ENCODE assay signal across 8 mouse cellular contexts in the genomic region with DNA sequence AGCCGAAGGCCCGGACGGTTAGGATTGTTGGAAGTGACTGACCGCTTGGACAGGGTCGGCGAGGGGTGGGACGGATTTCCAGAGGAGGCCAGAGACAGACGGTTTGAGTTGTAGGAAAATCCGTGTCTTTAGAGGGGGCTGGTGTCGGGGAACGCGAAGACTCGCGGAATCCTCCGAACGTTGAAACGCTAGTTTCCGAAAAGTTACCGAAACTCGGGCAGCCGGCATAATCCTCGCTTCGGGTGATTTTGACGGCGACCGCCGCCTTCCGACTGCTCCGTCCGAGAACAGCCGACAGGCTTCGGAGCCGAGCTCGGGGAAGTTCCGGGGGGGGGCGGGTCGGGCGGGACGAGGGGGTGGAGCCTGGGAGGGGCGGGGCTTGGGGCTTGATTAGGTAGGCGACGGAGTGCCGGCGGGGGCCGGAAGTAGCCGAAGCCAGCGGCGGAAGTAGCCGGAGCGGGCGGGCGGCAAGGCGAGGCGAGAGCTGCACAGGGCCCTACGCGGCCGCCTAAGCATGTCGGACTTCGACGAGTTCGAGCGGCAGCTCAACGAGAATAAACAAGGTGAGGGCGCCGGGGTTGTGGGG. TPM values are rescaled to one million over a fixed set of nuclear protein-coding genes. Genes with fewer than 3 reads are reported as not detected.
DNase-seq lines count a peak whose midpoint lies in the region; ATAC-seq and TF ChIP-seq lines count a peak whose summit lies in the region.

A gene (plus strand): TSS at position 370 of the 586 bp plus-strand sequence.

- peak within 1 kb of the TSS; percentile 73 for H3K4me2 ChIP-seq in kidney, embryonic 14.5 days (replicated peaks; ENCODE audit: low read depth, low read length)

- H3K27me3 ChIP-seq in C2C12 (ENCODE audit: control insufficient read depth, insufficient read depth, insufficient read length) = peaks cover 3% of the 10 kb centered on the region
- 0 out of 2 replicates have a peak, but pooled peaks cover 2% of the 10 kb centered on the region for H3K27me3 ChIP-seq in kidney, embryonic 14.5 days (ENCODE audit: control insufficient read depth, insufficient read depth, low read length)

- H3K4me3 ChIP-seq in C2C12 (ENCODE audit: insufficient read depth, poor library complexity, severe bottlenecking) = peak within 1 kb of the TSS; percentile 75
- H3K4me3 ChIP-seq in kidney, embryonic 14.5 days (ENCODE audit: low read length) = peak within 1 kb of the TSS; percentile 82

- under 1% methylated on average over 59 of the region's 65 CpGs for WGBS in kidney, embryonic 14.5 days

- peak; percentile 68 for TF ChIP-seq POLR2A in brain, embryonic 14.5 days (IDR thresholded peaks at IDR 0.05; ENCODE audit: borderline replicate concordance, extremely low read depth, insufficient read depth, insufficient read length, poor library complexity, severe bottlenecking)

- H3K79me3 ChIP-seq in C2C12 (ENCODE audit: low read depth) = peaks cover 41% of the 10 kb centered on the region

- H3ac ChIP-seq in C2C12 (ENCODE audit: control insufficient read depth, insufficient read length, low read depth) = peak within 1 kb of the TSS; percentile 93

- DNase-seq in brain, embryonic 14.5 days (ENCODE audit: low read depth) = peak; percentile 98
- peak; percentile 89 to 93 for DNase-seq in heart, adult 9 months (ENCODE audit: low spot score in 2 of 2)
- peak; percentile 97 for DNase-seq in liver
- peak; percentile 80 to 89 for DNase-seq in monocyte, adult 2 months (ENCODE audit: low read depth in 1 of 2, low spot score in 2 of 2)
- peak; percentile 93 to 94 for DNase-seq in spleen, postnatal 36 days (ENCODE audit: low spot score in 2 of 2)

- H3K9ac ChIP-seq in kidney, embryonic 14.5 days (ENCODE audit: low read depth, low read length) = peak within 1 kb of the TSS; percentile 89

- peak within 1 kb of the TSS; percentile 99 for H3K27ac ChIP-seq in kidney, embryonic 14.5 days (ENCODE audit: low read depth, low read length)

- peaks cover 22% of the 10 kb centered on the region for H3K36me3 ChIP-seq in C2C12 (ENCODE audit: control insufficient read depth, insufficient read depth)
- H3K36me3 ChIP-seq in kidney, embryonic 14.5 days (ENCODE audit: control insufficient read depth, insufficient read depth, low read length) = peaks cover 14% of the 10 kb centered on the region

- peaks cover 46% of the 10 kb centered on the region for H3K79me2 ChIP-seq in C2C12 (ENCODE audit: control insufficient read depth, insufficient read depth)

- peaks cover 22% of the 10 kb centered on the region for H3K4me1 ChIP-seq in kidney, embryonic 14.5 days (ENCODE audit: control insufficient read depth, insufficient read depth, low read length)

- TF ChIP-seq CTCF in C2C12 (IDR thresholded peaks at IDR 0.05; ENCODE audit: control insufficient read depth, insufficient read depth, insufficient read length) = no peak
- TF ChIP-seq CTCF in brain, embryonic 14.5 days (IDR thresholded peaks at IDR 0.05; ENCODE audit: borderline replicate concordance, extremely low read depth, insufficient read depth, insufficient read length) = no peak

- peak; percentile 60 for ATAC-seq in erythroblast, adult 5-6 weeks (replicated peaks; ENCODE audit: low FRiP score, poor library complexity, severe bottlenecking)
- ATAC-seq in kidney, embryonic 14.5 days (ENCODE audit: low FRiP score, low TSS enrichment) = peak; percentile 80

- H3K9me3 ChIP-seq in kidney, embryonic 14.5 days (ENCODE audit: control insufficient read depth, low read length) = no peaks in the 10 kb centered on the region

TF ChIP-seq in C2C12, 6 proteins besides CTCF, POLR2A, EP300 and RAD21:
- TF ChIP-seq FOSL1 (IDR thresholded peaks at IDR 0.05; ENCODE audit: insufficient read depth, low read length, poor library complexity, severe bottlenecking) = no peak
- TF ChIP-seq CEBPB (IDR thresholded peaks at IDR 0.05; ENCODE audit: low read depth) = no peak
- no peak for TF ChIP-seq MYOG (IDR thresholded peaks at IDR 0.05; ENCODE audit: control insufficient read depth, extremely low read depth, insufficient read length)
- TF ChIP-seq MYOD1 (IDR thresholded peaks at IDR 0.05; ENCODE audit: control insufficient read depth, insufficient read length, low read depth) = no peak
- TF ChIP-seq MAX (IDR thresholded peaks at IDR 0.05) = no peak
- no peak for TF ChIP-seq USF1 (IDR thresholded peaks at IDR 0.05; ENCODE audit: low read depth)

RNA-seq across cellular contexts. Expression of the gene that starts here (rescaled TPM):
- polyA plus RNA-seq in C2C12 (2012; fragmentation: generic; extraction: Trizol) = 333 TPM
- polyA plus RNA-seq in brain, embryonic 14.5 days (2012; rRNA removed) = 404 and 431 TPM in 2 replicates
- total RNA-seq in erythroblast, adult 5-6 weeks (2015; ENCODE audit: low replicate concordance) = 42.3 and 45.8 TPM in 2 replicates
- total RNA-seq in erythroblast, adult 5-6 weeks (2017; ENCODE audit: low replicate concordance) = 48.8 and 56.9 TPM in 2 replicates
- polyA plus RNA-seq in kidney, embryonic 14.5 days (2014; fragmentation: Nextera tagmentation; extraction: Ambion mirVana) = 120 and 148 TPM in 2 replicates

Comparison
In these comparisons a context has a peak if more than half of its experiments do, and no peak if none do; other contexts are left out.
1. Peak in every context shown above with its lines: DNase-seq, ATAC-seq, H3K4me3 ChIP-seq and H3K27ac ChIP-seq.